Mouse (Mus musculus): Measurements from ENCODE around the gene Olfr1441. TPM values are rescaled to one million over a fixed set of nuclear protein-coding genes. Genes with fewer than 3 reads are reported as not detected.

Gene Olfr1441
- polyA plus RNA-seq, 1 experiment from 2014 or later: not detected

- Histone ChIP-seq H3K4me2 (ENCODE audit: low read depth, low read length) (no peak overlapping the region), H3K27ac (ENCODE audit: low read length) (0 out of 2 replicates have a peak overlapping the region, but pooled peaks have one; percentile 59), H3K4me1 (ENCODE audit: control insufficient read depth, low read depth, low read length) (no peaks in the 10 kb centered on the region), H3K27me3 (ENCODE audit: control insufficient read depth, insufficient read depth, low read depth, low read length) (no peaks in the 10 kb centered on the region), H3K4me3 (ENCODE audit: low read depth, low read length) (no peak overlapping the region), H3K36me3 (ENCODE audit: control insufficient read depth, insufficient read depth) (no peaks in the 10 kb centered on the region), H3K9ac (ENCODE audit: low read depth, low read length) (no peak overlapping the region), H3K9me3 (replicated peaks; ENCODE audit: control insufficient read depth, low read length) (no peaks in the 10 kb centered on the region)
- 0 out of 2 replicates have a peak, but pooled peaks have one; percentile 9 for ATAC-seq (ENCODE audit: low read depth)
- 43% methylated on average over 12 of the region's 12 CpGs for WGBS (ENCODE audit: insufficient replicate concordance)
These were observed 40.3 kb downstream of the Olfr1441 start for GRCm38 (mm10) chr19:12457401-12458066.

GRCm38 (mm10) chr19:12459516-12459915 lies 42.3 kb downstream of the Olfr1441 start:
- ATAC-seq (ENCODE audit: low read depth): no peak
- Histone ChIP-seq H3K9ac (ENCODE audit: low read depth, low read length) (no peak overlapping the region), H3K4me3 (ENCODE audit: low read depth, low read length) (no peak overlapping the region), H3K36me3 (ENCODE audit: control insufficient read depth, insufficient read depth) (no peaks in the 10 kb centered on the region), H3K9me3 (replicated peaks; ENCODE audit: control insufficient read depth, low read length) (no peaks in the 10 kb centered on the region), H3K4me1 (ENCODE audit: control insufficient read depth, low read depth, low read length) (no peaks in the 10 kb centered on the region), H3K27me3 (ENCODE audit: control insufficient read depth, insufficient read depth, low read depth, low read length) (no peaks in the 10 kb centered on the region), H3K27ac (ENCODE audit: low read length) (no peak overlapping the region), H3K4me2 (ENCODE audit: low read depth, low read length) (no peak overlapping the region)
- 57% methylated on average over 4 of the region's 4 CpGs for WGBS (ENCODE audit: insufficient replicate concordance)

- Histone ChIP-seq H3K4me1 (ENCODE audit: control insufficient read depth, low read depth, low read length) (no peaks in the 10 kb centered on the region), H3K27me3 (ENCODE audit: control insufficient read depth, insufficient read depth, low read depth, low read length) (no peaks in the 10 kb centered on the region), H3K9me3 (replicated peaks; ENCODE audit: control insufficient read depth, low read length) (no peaks in the 10 kb centered on the region), H3K27ac (ENCODE audit: low read length) (peak within 1 kb of the TSS; percentile 19), H3K4me3 (ENCODE audit: low read depth, low read length) (peak within 1 kb of the TSS; percentile 25), H3K9ac (ENCODE audit: low read depth, low read length) (no peak within 1 kb of the TSS), H3K36me3 (ENCODE audit: control insufficient read depth, insufficient read depth) (no peaks in the 10 kb centered on the region), H3K4me2 (ENCODE audit: low read depth, low read length) (no peak within 1 kb of the TSS; the same call in 1 of the 2 replicates)
- ATAC-seq (ENCODE audit: low read depth): no peak
- WGBS (ENCODE audit: insufficient replicate concordance): 58% methylated on average over 11 of the region's 11 CpGs
These were observed 43.3 kb downstream of the Olfr1441 start, which contains the start of gene Mpeg1 for GRCm38 (mm10) chr19:12460282-12461249. Gene Mpeg1, plus strand, starts transcription at chr19:12460779.

- no peak for ATAC-seq (ENCODE audit: low read depth)
- Histone ChIP-seq H3K9me3 (replicated peaks; ENCODE audit: control insufficient read depth, low read length) (no peaks in the 10 kb centered on the region), H3K4me1 (ENCODE audit: control insufficient read depth, low read depth, low read length) (no peaks in the 10 kb centered on the region), H3K36me3 (ENCODE audit: control insufficient read depth, insufficient read depth) (no peaks in the 10 kb centered on the region), H3K9ac (ENCODE audit: low read depth, low read length) (no peak overlapping the region), H3K4me2 (ENCODE audit: low read depth, low read length) (no peak overlapping the region), H3K4me3 (ENCODE audit: low read depth, low read length) (peak overlapping the region; percentile 25), H3K27ac (ENCODE audit: low read length) (peak overlapping the region; percentile 50), H3K27me3 (ENCODE audit: control insufficient read depth, insufficient read depth, low read depth, low read length) (no peaks in the 10 kb centered on the region)
- 57% methylated on average over 7 of the region's 7 CpGs for WGBS (ENCODE audit: insufficient replicate concordance)
These were observed 45.9 kb downstream of the Olfr1441 start for GRCm38 (mm10) chr19:12462851-12463721.

GRCm38 (mm10) chr19:12463722-12464035 lies 46.4 kb downstream of the Olfr1441 start:
- Histone ChIP-seq H3K27ac (ENCODE audit: low read length) (peak overlapping the region; percentile 50), H3K27me3 (ENCODE audit: control insufficient read depth, insufficient read depth, low read depth, low read length) (no peaks in the 10 kb centered on the region), H3K4me3 (ENCODE audit: low read depth, low read length) (peak overlapping the region; percentile 5; the same call in 1 of the 2 replicates), H3K4me1 (ENCODE audit: control insufficient read depth, low read depth, low read length) (no peaks in the 10 kb centered on the region), H3K9me3 (replicated peaks; ENCODE audit: control insufficient read depth, low read length) (no peaks in the 10 kb centered on the region), H3K9ac (ENCODE audit: low read depth, low read length) (no peak overlapping the region), H3K36me3 (ENCODE audit: control insufficient read depth, insufficient read depth) (no peaks in the 10 kb centered on the region), H3K4me2 (ENCODE audit: low read depth, low read length) (no peak overlapping the region)
- WGBS (ENCODE audit: insufficient replicate concordance): 30% methylated on average over 1 of the region's 1 CpGs
- ATAC-seq (ENCODE audit: low read depth): peak; percentile 43

GRCm38 (mm10) chr19:12464127-12464526 lies 46.9 kb downstream of the Olfr1441 start:
- no peak overlapping the region for H3K4me3 ChIP-seq (ENCODE audit: low read depth, low read length)
- no peak overlapping the region for H3K4me2 ChIP-seq (ENCODE audit: low read depth, low read length)
- 46% methylated on average over 5 of the region's 5 CpGs for WGBS (ENCODE audit: insufficient replicate concordance)

GRCm38 (mm10) chr19:12464674-12465073 lies 47.4 kb downstream of the Olfr1441 start:
- Histone ChIP-seq H3K4me1 (ENCODE audit: control insufficient read depth, low read depth, low read length) (no peaks in the 10 kb centered on the region), H3K4me3 (ENCODE audit: low read depth, low read length) (no peak overlapping the region), H3K27ac (ENCODE audit: low read length) (peak overlapping the region; percentile 50), H3K27me3 (ENCODE audit: control insufficient read depth, insufficient read depth, low read depth, low read length) (no peaks in the 10 kb centered on the region), H3K9me3 (replicated peaks; ENCODE audit: control insufficient read depth, low read length) (no peaks in the 10 kb centered on the region), H3K9ac (ENCODE audit: low read depth, low read length) (no peak overlapping the region), H3K4me2 (ENCODE audit: low read depth, low read length) (no peak overlapping the region), H3K36me3 (ENCODE audit: control insufficient read depth, insufficient read depth) (no peaks in the 10 kb centered on the region)
- ATAC-seq (ENCODE audit: low read depth): no peak
- WGBS (ENCODE audit: insufficient replicate concordance): 53% methylated on average over 4 of the region's 4 CpGs

More at GRCm38 (mm10) chr19:12464127-12464526, 46.9 kb downstream of the Olfr1441 start:
- Histone ChIP-seq H3K36me3 (ENCODE audit: control insufficient read depth, insufficient read depth) (no peaks in the 10 kb centered on the region), H3K27me3 (ENCODE audit: control insufficient read depth, insufficient read depth, low read depth, low read length) (no peaks in the 10 kb centered on the region), H3K4me1 (ENCODE audit: control insufficient read depth, low read depth, low read length) (no peaks in the 10 kb centered on the region), H3K9me3 (replicated peaks; ENCODE audit: control insufficient read depth, low read length) (no peaks in the 10 kb centered on the region), H3K27ac (ENCODE audit: low read length) (peak overlapping the region; percentile 50), H3K9ac (ENCODE audit: low read depth, low read length) (no peak overlapping the region)
- ATAC-seq (ENCODE audit: low read depth): peak; percentile 55; the same call in 1 of the 2 replicates

GRCm38 (mm10) chr19:12465530-12466144 lies 48.4 kb downstream of the Olfr1441 start:
- Histone ChIP-seq H3K9ac (ENCODE audit: low read depth, low read length) (no peak overlapping the region), H3K27ac (ENCODE audit: low read length) (no peak overlapping the region), H3K27me3 (ENCODE audit: control insufficient read depth, insufficient read depth, low read depth, low read length) (no peaks in the 10 kb centered on the region), H3K9me3 (replicated peaks; ENCODE audit: control insufficient read depth, low read length) (no peaks in the 10 kb centered on the region), H3K4me1 (ENCODE audit: control insufficient read depth, low read depth, low read length) (no peaks in the 10 kb centered on the region), H3K36me3 (ENCODE audit: control insufficient read depth, insufficient read depth) (no peaks in the 10 kb centered on the region), H3K4me3 (ENCODE audit: low read depth, low read length) (no peak overlapping the region), H3K4me2 (ENCODE audit: low read depth, low read length) (no peak overlapping the region)
- no peak for ATAC-seq (ENCODE audit: low read depth)
- whole genome bisulfite sequencing (ENCODE audit: insufficient replicate concordance): 75% methylated on average over 10 of the region's 10 CpGs
